Mouse (Mus musculus) hindbrain, embryonic 10.5 days (tissue): ENCODE data around the gene Mcrip2. TPM values are rescaled to one million over a fixed set of nuclear protein-coding genes. Genes with fewer than 3 reads are reported as not detected.

Source experiments
- DNase-seq: peaks from one replicate; pipeline ENCODE4 v3.0.0-alpha.2; 2017; ENCODE audit warnings: low spot score
- H3K27ac ChIP-seq: fragments of 300-500 bp; sonication (generic); 2 replicates; pipeline ENCODE4 v1.5.1; 2016; ENCODE audit warnings: mild to moderate bottlenecking, moderate library complexity
- H3K27me3 ChIP-seq: fragments of 300-500 bp; sonication (generic); 2 replicates; pipeline ENCODE4 v1.6.1; 2016; ENCODE audit warnings: mild to moderate bottlenecking; ENCODE audit not compliant: poor library complexity, insufficient read depth, severe bottlenecking
- H3K36me3 ChIP-seq: fragments of 300-500 bp; sonication (generic); 2 replicates; pipeline ENCODE4 v1.6.1; 2016; ENCODE audit warnings: mild to moderate bottlenecking, moderate library complexity
- H3K4me1 ChIP-seq: fragments of 300-500 bp; sonication (generic); replicated peaks from 2 replicates; pipeline ENCODE4 v1.6.1; 2016; ENCODE audit warnings: mild to moderate bottlenecking
- H3K4me3 ChIP-seq: fragments of 300-500 bp; sonication (generic); 2 replicates; pipeline ENCODE4 v1.5.1; 2016; ENCODE audit warnings: mild to moderate bottlenecking, moderate library complexity
- H3K9me3 ChIP-seq: fragments of 300-500 bp; sonication (generic); 2 replicates; pipeline ENCODE4 v1.6.1; 2016; ENCODE audit warnings: mild to moderate bottlenecking, moderate library complexity
- WGBS: fragments of 180-500 bp; shearing (Covaris S2); methylation state at CpG from one replicate; pipeline ENCODE4 v1.1.7; 2016; 5-methylcytosine and 5-hydroxymethylcytosine counted together
- polyA plus RNA-seq: library from polyadenylated mRNA; unstranded; fragments of >200 nt; fragmentation: Nextera tagmentation; extraction: Ambion mirVana; gene quantifications from 2 replicates; pipeline ENCODE4 v1.2.1, GENCODE M21; 2016

Mcrip2 gene
- polyA plus RNA-seq, 1 experiment from 2014 or later, result 10.6 TPM

DNA sequence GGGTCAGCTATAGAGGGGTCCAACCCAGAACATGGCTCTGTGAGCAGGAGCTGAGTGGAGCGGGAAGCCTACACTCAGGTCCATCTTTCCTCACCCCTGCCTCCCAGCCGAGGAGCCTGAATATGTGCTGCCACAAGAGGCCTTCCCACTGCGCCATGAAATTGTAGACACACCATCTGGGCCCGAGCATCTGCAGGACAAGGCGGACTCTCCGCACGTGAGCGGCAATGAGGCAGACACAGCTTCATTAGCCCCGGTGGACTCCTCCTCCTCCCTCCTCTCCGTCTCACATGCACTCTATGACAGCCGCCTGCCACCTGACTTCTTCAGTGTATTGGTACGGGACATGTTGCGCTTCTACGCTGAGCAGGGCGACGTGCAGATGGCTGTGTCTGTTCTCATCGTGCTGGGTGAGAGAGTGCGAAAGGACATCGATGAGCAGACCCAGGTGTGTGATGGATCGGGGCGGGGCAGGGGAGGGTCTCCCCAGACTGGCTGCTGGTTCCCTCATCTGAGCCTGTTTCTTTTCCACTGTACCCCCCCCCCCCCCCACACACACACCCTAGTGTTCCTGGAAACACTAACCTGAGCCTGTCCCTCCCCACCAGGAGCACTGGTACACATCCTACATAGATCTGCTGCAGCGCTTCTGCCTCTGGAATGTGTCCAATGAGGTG lies 40.9 kb downstream of the Mcrip2 start:
- peak overlapping the region; percentile 95; the same call in 1 of the 2 replicates for H3K27ac ChIP-seq
- H3K36me3 ChIP-seq, result peaks cover 60% of the 10 kb centered on the region
- no peaks in the 10 kb centered on the region for H3K9me3 ChIP-seq
- H3K4me3 ChIP-seq, result peak overlapping the region; percentile 26
- DNase-seq, result no peak
- H3K4me1 ChIP-seq, result peaks cover 90% of the 10 kb centered on the region
- WGBS, result 93% methylated on average over 22 of the region's 22 CpGs
- no peaks in the 10 kb centered on the region for H3K27me3 ChIP-seq

DNA sequence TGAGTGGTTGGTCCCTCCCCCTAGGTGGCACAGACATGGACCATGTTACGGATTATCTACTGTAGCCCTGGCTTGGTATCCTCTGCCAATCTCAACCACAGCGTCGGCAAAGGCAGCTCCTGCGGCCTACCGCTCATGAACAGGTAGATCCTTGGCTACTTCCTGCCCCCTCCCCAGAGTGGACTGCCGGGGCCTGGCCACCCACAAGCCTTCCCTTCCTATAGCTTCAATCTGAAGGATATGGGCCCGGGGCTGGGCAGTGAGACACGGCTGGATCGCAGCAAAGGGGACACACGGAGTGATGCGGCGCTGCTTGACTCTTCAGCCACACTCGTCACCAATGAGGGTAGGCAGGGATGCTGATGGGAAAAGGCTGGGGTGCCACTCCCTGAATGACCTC lies 41.6 kb downstream of the Mcrip2 start:
- peaks cover 87% of the 10 kb centered on the region for H3K4me1 ChIP-seq
- no peaks in the 10 kb centered on the region for H3K9me3 ChIP-seq
- WGBS, result 95% methylated on average over 13 of the region's 13 CpGs
- H3K36me3 ChIP-seq, result peaks cover 58% of the 10 kb centered on the region
- no peak for DNase-seq
- no peaks in the 10 kb centered on the region; the same call in 1 of the 2 replicates for H3K27me3 ChIP-seq
- 0 out of 2 replicates have a peak overlapping the region, but pooled peaks have one; percentile 14 for H3K4me3 ChIP-seq
- H3K27ac ChIP-seq, result no peak overlapping the region

DNA sequence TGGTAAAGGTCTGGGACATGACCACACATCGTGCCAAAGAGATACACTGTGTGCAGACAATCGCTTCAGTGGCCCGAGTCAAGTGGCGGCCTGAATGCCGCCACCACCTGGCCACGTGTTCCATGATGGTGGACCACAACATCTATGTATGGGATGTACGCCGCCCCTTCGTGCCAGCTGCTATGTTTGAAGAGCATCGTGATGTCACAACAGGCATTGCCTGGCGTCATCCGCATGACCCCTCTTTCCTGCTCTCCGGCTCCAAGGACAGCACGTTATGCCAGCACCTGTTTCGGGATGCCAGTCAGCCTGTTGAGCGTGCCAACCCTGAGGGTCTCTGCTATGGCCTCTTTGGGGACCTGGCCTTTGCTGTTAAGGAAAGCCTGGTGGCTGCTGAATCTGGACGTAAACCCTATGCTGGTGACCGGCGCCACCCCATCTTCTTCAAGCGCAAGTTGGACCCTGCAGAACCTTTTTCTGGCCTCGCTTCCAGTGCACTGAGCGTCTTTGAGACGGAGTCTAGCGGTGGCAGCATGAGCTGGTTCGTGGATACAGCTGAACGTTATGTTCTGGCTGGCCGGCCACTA lies 42.5 kb downstream of the Mcrip2 start:
- Histone ChIP-seq H3K27ac (no peak overlapping the region), H3K4me1 (peaks cover 78% of the 10 kb centered on the region), H3K9me3 (no peaks in the 10 kb centered on the region), H3K27me3 (peaks cover 2% of the 10 kb centered on the region; the same call in 1 of the 2 replicates), H3K36me3 (peaks cover 49% of the 10 kb centered on the region), H3K4me3 (0 out of 2 replicates have a peak overlapping the region, but pooled peaks have one; percentile 76)
- WGBS, result 97% methylated on average over 27 of the region's 27 CpGs
- no peak for DNase-seq

DNA sequence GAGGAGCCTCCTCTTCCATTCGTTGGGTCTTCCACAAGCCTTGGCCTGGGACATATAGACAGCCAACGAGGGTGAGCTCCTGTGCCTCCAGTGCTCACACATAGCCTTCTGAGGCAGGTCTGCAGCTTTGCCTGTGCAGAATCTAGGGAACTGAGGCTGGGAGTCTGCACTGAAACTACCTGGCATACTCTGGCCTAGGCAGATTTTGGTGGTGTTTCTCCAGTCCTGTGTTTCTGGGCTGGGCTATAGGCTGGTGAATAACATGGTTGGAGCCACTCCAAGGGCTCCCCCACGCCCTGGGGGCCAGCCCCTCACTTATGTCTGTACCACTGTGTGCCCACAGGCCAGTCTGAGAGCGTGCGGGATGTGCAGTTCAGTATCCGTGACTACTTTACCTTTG lies 43.3 kb downstream of the Mcrip2 start:
- H3K4me3 ChIP-seq, result peak overlapping the region; percentile 76
- no peak overlapping the region for H3K27ac ChIP-seq
- 87% methylated on average over 6 of the region's 6 CpGs for WGBS
- H3K36me3 ChIP-seq, result peaks cover 41% of the 10 kb centered on the region
- H3K9me3 ChIP-seq, result no peaks in the 10 kb centered on the region
- H3K4me1 ChIP-seq, result peaks cover 70% of the 10 kb centered on the region
- DNase-seq, result no peak
- H3K27me3 ChIP-seq, result peaks cover 10% of the 10 kb centered on the region

DNA sequence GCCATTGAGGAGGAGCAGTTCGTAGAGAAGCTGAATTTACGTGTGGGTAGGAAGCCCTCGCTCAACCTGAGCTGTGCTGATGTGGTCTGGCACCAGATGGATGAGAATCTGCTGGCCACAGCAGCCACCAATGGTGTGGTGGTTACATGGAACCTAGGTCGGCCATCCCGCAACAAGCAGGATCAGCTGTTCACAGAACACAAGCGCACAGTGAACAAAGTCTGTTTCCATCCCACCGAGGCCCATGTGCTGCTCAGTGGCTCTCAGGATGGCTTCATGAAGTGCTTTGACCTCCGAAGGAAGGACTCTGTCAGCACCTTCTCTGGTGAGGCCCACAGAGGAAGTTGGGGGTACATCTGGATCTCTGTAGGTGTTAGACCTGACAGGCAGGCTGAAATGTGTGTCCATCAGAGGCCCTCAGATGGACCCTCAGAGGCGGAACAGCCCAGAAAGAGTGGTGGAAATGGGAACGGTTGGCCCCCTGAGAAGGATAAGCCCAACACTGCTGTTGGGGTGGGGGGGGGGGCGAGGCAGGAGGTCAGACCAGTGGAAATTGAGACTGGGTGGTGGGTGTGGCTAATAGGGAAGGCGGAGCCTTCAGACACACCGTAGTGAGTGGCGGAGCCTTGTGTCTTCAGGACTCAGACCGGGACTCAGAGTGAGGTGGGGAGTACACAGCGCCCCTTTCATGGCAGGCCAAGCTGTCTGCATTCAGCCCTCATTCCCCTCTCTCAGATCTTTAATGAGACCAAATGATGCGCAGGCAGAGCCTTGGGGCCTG lies 44.0 kb downstream of the Mcrip2 start:
- WGBS, result 71% methylated on average over 17 of the region's 17 CpGs
- DNase-seq, result no peak
- Histone ChIP-seq H3K4me3 (peak overlapping the region; percentile 76), H3K36me3 (peaks cover 36% of the 10 kb centered on the region), H3K9me3 (no peaks in the 10 kb centered on the region), H3K4me1 (peaks cover 68% of the 10 kb centered on the region), H3K27ac (peak overlapping the region; percentile 88), H3K27me3 (peaks cover 17% of the 10 kb centered on the region)

DNA sequence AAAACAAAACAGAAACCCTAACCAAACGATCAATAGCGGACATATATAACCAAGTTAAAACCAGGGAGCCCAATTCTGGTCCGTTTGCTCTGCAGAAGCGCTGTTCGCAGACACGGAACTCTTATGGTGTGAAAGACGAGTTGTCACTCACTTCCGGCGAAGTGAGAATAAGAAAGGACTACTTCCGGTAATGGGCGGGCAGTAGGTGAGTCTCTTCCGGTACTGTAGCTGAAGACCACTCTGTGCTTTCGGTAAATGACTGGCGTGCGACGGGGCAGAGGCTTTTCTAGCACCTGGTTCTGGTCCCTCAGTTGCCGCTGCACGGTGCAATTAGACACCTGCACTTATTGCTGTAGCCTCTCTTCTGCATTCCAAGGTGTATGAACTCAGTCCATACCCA lies 45.1 kb downstream of the Mcrip2 start, which contains the start of gene Wdr24:
Gene Wdr24 (plus strand): TSS at position 176 of the 400 bp plus-strand sequence.
- peaks cover 66% of the 10 kb centered on the region for H3K4me1 ChIP-seq
- under 1% methylated on average over 18 of the region's 18 CpGs for WGBS
- H3K27ac ChIP-seq, result peak within 1 kb of the TSS; percentile 88
- H3K4me3 ChIP-seq, result peak within 1 kb of the TSS; percentile 76
- H3K36me3 ChIP-seq, result peaks cover 41% of the 10 kb centered on the region
- no peaks in the 10 kb centered on the region for H3K9me3 ChIP-seq
- peak; percentile 80 for DNase-seq
- H3K27me3 ChIP-seq, result peaks cover 28% of the 10 kb centered on the region

DNA sequence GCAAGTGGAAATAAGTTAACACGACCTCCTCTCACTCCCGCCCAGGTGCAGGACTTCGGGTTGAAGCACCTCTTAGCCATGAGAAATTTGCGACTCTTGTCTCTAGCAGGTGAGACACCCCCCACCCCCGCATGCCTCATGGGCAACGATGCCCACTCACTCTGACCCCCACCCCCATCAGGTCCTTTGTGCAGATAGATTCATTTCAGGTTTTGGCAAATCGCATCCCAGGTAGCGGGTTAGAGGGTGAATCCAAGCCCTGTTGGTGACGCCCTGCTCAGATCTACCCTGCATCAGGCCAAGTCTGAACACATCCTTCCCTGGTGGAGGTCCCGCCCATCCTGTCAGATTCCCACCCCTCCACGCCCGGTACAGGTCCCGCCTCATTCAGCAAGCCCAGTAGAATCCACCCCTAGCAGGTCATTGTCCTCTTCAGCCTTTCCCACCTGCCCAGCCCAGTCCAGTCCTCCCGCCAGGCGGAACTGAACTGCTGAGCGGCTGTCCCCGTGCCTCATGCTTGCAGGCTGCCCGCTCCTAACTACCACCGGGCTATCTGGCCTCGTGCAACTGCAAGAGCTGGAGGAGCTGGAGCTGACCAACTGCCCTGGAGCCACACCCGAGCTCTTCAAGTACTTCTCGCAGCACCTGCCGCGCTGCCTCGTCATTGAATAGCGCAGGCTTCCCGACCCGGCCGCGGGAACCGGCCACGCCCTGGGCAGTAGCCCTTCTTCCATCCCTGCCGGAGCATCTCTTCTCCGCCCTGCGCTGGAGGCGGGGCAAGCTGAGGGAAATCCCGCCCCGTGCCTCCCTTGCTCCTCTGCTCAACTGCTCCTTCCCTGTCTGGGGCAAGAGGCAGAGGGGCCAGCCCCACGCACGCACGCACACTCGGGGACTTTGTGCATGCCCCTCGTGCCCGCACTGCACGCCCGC lies 49.4 kb downstream of the Mcrip2 start:
- Histone ChIP-seq H3K27me3 (peaks cover 56% of the 10 kb centered on the region), H3K27ac (peak overlapping the region; percentile 26; the same call in 1 of the 2 replicates), H3K9me3 (no peaks in the 10 kb centered on the region), H3K4me3 (peak overlapping the region; percentile 41), H3K36me3 (peaks cover 30% of the 10 kb centered on the region), H3K4me1 (peaks cover 24% of the 10 kb centered on the region)
- 5% methylated on average over 46 of the region's 46 CpGs for WGBS
- peak; percentile 35 for DNase-seq

DNA sequence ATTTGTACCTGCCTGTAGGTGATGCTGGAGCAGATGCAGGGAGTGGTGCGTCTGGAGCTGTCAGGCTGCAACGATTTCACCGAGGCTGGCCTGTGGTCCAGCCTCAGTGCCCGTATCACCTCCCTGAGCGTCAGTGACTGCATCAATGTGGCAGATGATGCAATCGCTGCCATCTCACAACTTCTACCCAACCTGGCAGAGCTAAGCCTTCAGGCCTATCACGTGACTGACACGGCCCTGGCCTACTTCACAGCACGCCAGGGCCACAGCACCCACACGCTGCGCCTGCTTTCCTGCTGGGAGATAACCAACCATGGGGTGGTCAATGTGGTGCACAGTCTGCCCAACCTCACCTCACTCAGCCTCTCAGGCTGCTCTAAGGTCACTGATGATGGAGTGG lies 50.9 kb downstream of the Mcrip2 start:
- Histone ChIP-seq H3K27ac (no peak overlapping the region), H3K36me3 (peaks cover 30% of the 10 kb centered on the region), H3K27me3 (peaks cover 67% of the 10 kb centered on the region), H3K4me1 (peaks cover 25% of the 10 kb centered on the region), H3K9me3 (no peaks in the 10 kb centered on the region), H3K4me3 (no peak overlapping the region)
- DNase-seq, result no peak
- WGBS, result 87% methylated on average over 11 of the region's 11 CpGs

Other genes starting within 250 kb of the Mcrip2 start
- gene Gng13, start 151.6 kb downstream of the Mcrip2 start, polyA plus RNA-seq, result 2.4 and 4.4 TPM in 2 replicates
- gene Chtf18, start 141.3 kb downstream of the Mcrip2 start, polyA plus RNA-seq, result 47.2 and 60.4 TPM in 2 replicates
- gene Rpusd1, start 141.1 kb downstream of the Mcrip2 start, polyA plus RNA-seq, result 22.2 and 24.8 TPM in 2 replicates
- gene Mslnl, start 132.7 kb downstream of the Mcrip2 start, polyA plus RNA-seq, result not detected in 2 replicates
- 0.33 TPM in 1 of 2 replicates, not detected in the other for gene Msln, start 114.4 kb downstream of the Mcrip2 start, polyA plus RNA-seq
- gene Narfl, start 95.0 kb downstream of the Mcrip2 start, polyA plus RNA-seq, result 25.3 and 25.7 TPM in 2 replicates
- gene Haghl, start 83.1 kb downstream of the Mcrip2 start, polyA plus RNA-seq, result 68.1 and 88.5 TPM in 2 replicates
- 0.95 and 1.2 TPM in 2 replicates for gene Ccdc78, start 82.2 kb downstream of the Mcrip2 start, polyA plus RNA-seq
- gene Fam173a, start 75.9 kb downstream of the Mcrip2 start, polyA plus RNA-seq, result 68.1 and 76.0 TPM in 2 replicates
- 3.4 and 4.5 TPM in 2 replicates for gene AC134908.4, start 73.1 kb downstream of the Mcrip2 start, polyA plus RNA-seq
- 174 and 193 TPM in 2 replicates for gene Metrn, start 71.6 kb downstream of the Mcrip2 start, polyA plus RNA-seq
- gene Fbxl16, start 59.7 kb downstream of the Mcrip2 start, polyA plus RNA-seq, result 11.0 and 16.7 TPM in 2 replicates
- 30.1 and 30.7 TPM in 2 replicates for gene Wdr24, start 45.1 kb downstream of the Mcrip2 start, polyA plus RNA-seq
- gene Jmjd8, start 39.9 kb downstream of the Mcrip2 start, polyA plus RNA-seq, result 51.5 and 64.3 TPM in 2 replicates
- 360 and 390 TPM in 2 replicates for gene Stub1, start 35.4 kb downstream of the Mcrip2 start, polyA plus RNA-seq
- 1.7 and 3.1 TPM in 2 replicates for gene Rhbdl1, start 31.5 kb downstream of the Mcrip2 start, polyA plus RNA-seq
- gene Gm20683, start 27.0 kb downstream of the Mcrip2 start, polyA plus RNA-seq, result 1.5 and 3.1 TPM in 2 replicates
- gene Rhot2, start 23.9 kb downstream of the Mcrip2 start, polyA plus RNA-seq, result 18.8 and 28.5 TPM in 2 replicates
- 46.0 and 54.4 TPM in 2 replicates for gene Wdr90, start 7.3 kb downstream of the Mcrip2 start, polyA plus RNA-seq
- 69.9 and 73.9 TPM in 2 replicates for gene Mettl26, start 6.3 kb upstream of the Mcrip2 start, polyA plus RNA-seq
- 5.8 and 26.3 TPM in 2 replicates for gene Wfikkn1, start 12.1 kb upstream of the Mcrip2 start, polyA plus RNA-seq
- 33.4 and 43.4 TPM in 2 replicates for gene Rab40c, start 51.0 kb upstream of the Mcrip2 start, polyA plus RNA-seq
- 65.4 and 72.6 TPM in 2 replicates for gene Pigq, start 76.2 kb upstream of the Mcrip2 start, polyA plus RNA-seq
- 0.21 and 0.55 TPM in 2 replicates for gene Nhlrc4, start 76.2 kb upstream of the Mcrip2 start, polyA plus RNA-seq
- gene A930017K11Rik, start 83.8 kb upstream of the Mcrip2 start, polyA plus RNA-seq, result 0.25 and 0.34 TPM in 2 replicates
- 32.4 and 35.0 TPM in 2 replicates for gene Capn15, start 117.0 kb upstream of the Mcrip2 start, polyA plus RNA-seq
- gene Rab11fip3, start 200.8 kb upstream of the Mcrip2 start, polyA plus RNA-seq, result 24.7 and 30.9 TPM in 2 replicates
- 30.2 and 30.7 TPM in 2 replicates for gene Decr2, start 221.6 kb upstream of the Mcrip2 start, polyA plus RNA-seq
- gene Nme4, start 226.8 kb upstream of the Mcrip2 start, polyA plus RNA-seq, result 95.9 and 109 TPM in 2 replicates
- gene Tmem8, start 244.5 kb upstream of the Mcrip2 start, polyA plus RNA-seq, result 1.8 and 1.9 TPM in 2 replicates